Mouse (Mus musculus) CD4-positive naive resting alpha-beta T cell, adult 76 days (primary cell): Measurements from ENCODE around the gene Trpv2. TPM values are rescaled to one million over a fixed set of nuclear protein-coding genes. Genes with fewer than 3 reads are reported as not detected.

Experiments used
- total RNA-seq: library from RNA; stranded (reverse); gene quantifications from one replicate; pipeline ENCODE4 v1.2.4, GENCODE M21; 2023

Trpv2 gene
- total RNA-seq = 39.3 TPM

DNA sequence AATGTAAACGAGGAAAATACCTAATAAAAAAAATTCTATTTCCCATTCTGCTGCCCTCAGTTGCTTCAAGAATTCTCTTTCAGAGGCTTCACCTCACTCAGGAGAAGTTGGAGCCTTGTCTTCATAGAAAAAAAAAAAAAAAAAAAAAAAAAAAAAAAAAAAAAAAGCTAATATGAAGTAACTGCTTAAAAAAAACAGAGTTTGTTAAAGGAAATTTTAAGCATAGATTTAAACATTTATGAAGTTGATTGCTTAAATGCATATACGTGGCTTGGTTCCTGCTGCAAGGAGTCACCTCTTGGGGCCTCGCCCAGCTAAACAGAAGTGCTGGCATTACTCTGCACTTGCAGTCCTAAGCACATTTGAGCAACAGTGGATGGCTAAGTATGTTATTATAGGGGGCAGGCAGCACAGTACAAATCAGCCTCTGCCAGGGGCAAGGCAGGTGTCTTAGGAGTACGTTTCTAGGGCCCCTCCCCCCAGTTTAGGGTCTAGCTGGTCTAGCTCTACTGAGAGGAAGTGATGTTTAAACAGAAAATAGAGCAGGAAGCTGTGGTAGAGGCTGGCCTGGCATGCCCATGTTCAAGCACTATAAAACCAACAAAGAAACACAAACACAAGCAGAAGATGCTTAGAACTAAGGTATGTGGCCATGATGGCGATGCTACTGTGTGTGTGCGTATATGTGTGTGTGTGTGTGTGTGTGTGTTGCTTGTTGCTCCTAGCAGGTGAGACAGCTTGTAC, at the start of gene Trpv2:
Gene Trpv2 (plus strand): TSS at position 528 of the 744 bp plus-strand sequence.

DNA sequence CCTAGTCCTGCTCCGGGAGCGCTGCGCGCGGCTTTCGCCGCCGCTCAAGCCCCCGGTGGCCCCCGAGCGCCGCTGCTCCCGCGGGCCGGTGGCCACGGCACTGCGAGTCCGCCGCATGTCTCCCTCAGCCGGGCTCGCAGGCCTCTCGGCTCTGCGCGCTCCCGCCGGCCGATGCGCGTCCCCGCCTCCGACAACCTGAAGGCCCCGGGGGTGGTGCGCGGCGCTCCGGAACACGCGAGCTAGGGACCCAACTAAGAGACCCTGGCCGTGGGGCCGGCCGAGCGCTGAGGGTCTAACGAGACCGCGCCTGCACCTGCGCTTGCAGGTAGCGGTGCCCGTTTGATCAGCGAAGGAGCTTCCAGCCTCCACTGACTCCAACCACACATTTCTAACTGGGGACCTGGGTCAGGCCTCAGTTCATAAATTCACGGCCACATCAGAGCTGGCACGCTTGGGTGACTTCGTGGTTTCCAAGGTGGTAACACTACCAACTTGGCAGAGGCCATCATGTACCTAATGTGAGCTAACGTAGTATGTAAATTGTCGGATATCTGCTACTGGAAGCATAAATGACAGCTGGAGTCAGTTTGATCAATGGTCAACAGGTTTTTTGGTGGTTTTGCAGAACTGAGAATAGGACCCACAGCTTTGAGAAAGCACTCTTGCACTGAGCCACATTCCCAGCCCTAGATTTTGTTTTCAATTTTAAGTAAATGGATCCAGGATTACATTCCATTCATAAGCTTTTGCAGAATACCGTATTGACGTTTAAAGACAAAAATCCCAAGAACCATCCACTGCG, 35.0 kb upstream of the Trpv2 start, which contains the start of gene Cenpv:
Gene Cenpv (minus strand): TSS at position 173 of the 802 bp plus-strand sequence.

DNA sequence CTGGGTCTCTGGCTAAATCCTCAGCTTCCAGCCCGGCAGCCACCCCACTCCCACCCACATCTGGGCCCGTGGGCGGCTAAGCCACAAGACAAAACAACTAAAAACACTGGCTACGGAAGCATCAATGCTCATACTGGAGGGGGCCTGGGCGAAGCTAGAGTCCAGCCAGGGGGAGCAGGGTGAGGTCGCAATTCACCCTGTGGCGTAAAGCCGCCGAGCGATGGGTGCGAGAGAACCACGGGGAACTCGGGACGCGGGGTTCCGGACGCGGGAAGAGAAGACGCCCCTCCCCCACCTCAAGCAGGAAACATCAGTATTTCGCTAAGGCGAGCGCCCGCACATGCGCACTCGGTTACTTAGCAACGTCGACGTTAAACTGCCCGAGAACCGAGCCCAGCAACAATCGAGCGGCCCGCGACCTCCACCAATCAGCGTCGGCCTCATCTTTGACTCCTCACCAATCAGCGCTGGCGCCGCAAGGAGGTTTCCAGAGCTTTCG, 23.5 kb upstream of the Trpv2 start, which contains the start of gene Ubb:
Gene Ubb (plus strand): TSS at position 445 of the 499 bp plus-strand sequence.

DNA sequence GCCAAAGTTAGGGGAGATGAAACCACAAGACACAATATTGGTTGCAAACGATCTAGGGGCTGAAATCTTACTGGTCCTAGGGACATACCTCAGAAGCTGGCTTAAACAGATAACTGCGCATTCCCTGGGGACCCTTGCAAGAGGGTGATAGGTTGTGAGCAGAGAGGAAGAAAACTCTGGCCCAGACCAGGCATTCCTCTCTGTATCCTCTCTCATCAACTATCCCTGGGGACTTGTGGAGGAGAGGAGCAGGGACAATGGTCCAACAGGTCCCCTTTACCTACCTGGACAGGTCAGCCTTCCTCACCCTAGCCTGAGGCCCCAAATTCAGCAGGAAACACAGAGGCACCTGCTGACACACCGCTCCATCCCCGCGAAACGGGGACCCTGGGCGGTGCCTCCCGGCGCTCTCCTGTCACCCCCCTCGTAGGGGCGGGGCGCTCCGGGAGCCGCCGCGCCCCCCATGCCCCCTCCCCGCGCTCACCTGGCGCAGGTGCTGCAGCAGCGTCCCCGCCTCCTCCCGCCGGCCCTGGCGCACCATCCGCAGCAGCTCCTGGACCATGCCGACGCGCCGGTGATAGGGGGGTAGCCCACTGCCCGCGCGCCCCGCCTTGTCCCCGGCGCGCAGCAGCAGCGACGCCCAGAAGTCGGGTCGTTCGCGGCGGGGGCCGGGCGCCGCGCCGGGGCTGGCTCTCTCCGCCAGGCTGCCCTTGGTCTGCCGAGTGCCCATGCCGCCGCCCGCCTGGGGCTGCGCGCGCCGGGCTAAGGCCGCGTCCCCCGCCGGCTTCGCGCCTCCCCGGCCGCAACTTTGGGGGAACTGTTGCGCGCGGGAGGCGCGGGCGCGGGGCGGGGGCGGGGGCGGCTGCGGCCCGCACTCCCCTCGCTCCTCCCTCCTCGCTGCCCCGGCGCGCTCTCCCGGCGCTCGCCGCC, 73.6 kb downstream of the Trpv2 start, which contains the start of gene Lrrc75a:
Gene Lrrc75a (minus strand): TSS at position 863 of the 930 bp plus-strand sequence.

DNA sequence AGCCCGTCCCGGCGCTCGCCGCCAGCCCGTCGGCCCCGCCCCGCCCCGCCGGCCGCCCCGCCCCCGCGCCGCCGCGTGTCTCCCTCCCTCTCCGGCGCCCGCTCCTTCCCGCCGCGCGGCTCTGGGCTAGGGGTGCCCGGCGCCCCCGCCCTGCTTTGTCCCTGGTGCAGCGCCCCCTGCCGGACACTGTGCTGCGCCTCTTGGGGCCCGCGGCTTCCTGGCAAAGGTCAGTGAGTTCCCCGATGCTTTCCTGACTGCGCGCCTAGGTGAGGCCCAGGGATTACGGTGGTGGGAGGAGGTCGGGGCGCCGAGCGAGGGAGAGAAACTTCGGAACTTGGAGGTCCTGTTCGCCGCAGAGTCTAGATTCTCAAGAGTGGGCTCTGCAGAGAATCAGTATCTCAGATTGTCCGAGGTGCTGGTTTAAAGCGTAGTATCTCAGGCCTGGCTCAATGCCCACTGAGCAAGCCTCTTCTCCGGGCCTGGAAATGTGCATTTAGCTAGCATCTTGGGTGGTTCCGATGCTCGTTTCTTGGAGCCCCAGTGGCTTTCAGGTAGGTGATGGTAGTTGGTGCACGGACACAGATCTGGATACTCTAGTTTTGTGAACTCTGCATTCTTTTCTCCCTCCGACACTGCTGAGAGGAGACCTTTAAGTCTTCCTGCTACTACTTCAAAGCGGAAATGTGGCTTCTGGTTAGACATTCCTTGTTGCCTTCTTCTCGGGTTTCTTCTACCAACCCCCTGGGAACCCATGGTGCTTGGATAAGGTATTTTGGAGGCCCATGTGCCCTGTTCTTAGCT, 74.5 kb downstream of the Trpv2 start, which contains the start of gene Mmgt2:
Gene Mmgt2 (plus strand): TSS at position 74 of the 801 bp plus-strand sequence.

Other genes starting within 250 kb of the Trpv2 start
- 10.8 TPM for gene Pigl, start 116.0 kb upstream of the Trpv2 start, total RNA-seq
- 507 TPM for gene Ncor1, start 115.9 kb upstream of the Trpv2 start, total RNA-seq
- 3.7 TPM for gene Cenpv, start 35.2 kb upstream of the Trpv2 start, total RNA-seq
- gene Ubb, start 23.3 kb upstream of the Trpv2 start, total RNA-seq = 1,521 TPM
- 0.85 TPM for gene Lrrc75a, start 74.0 kb downstream of the Trpv2 start, total RNA-seq
- 8.4 TPM for gene Mmgt2, start 74.2 kb downstream of the Trpv2 start, total RNA-seq
- 18.2 TPM for gene Zfp287, start 157.4 kb downstream of the Trpv2 start, total RNA-seq
- not detected for gene Gm10428, start 178.6 kb downstream of the Trpv2 start, total RNA-seq
- 1.9 TPM for gene Zfp286, start 215.0 kb downstream of the Trpv2 start, total RNA-seq
- gene Trim16, start 245.7 kb downstream of the Trpv2 start, total RNA-seq = 1.1 TPM